8 mouse cellular contexts compared by ENCODE assay signal in the genomic region with DNA sequence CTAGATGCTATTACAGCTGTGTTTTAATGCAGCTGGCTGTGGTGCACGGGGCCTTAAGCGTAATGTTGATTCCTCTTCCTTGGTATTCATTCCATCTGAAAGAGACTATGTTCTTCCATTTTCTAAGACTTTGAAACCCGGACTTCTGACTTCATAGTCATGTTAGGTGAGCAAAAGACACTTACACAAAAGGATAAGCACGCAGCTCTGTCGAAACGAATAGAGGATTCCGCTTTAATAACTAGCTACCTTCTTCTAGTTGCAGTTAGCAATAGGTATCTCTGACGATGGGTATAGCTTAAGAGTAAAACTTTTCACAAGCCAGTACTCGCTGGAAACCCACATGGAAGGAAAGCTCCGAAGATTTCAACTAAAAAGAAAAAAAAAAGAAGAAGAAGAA. TPM values are rescaled to one million over a fixed set of nuclear protein-coding genes. Genes with fewer than 3 reads are reported as not detected.
DNase-seq lines count a peak whose midpoint lies in the region; ATAC-seq and TF ChIP-seq lines count a peak whose summit lies in the region.

No protein-coding gene starts in this region.

- H3K4me3 ChIP-seq in liver, adult 2 months (ENCODE audit: insufficient read depth, low read depth, low read length): no peak overlapping the region
- peak overlapping the region; percentile 77 for H3K4me3 ChIP-seq in embryonic facial prominence, embryonic 15.5 days (replicated peaks)
- peak overlapping the region; percentile 74 for H3K4me3 ChIP-seq in intestine, embryonic 15.5 days (replicated peaks)
- peak overlapping the region; percentile 52 for H3K4me3 ChIP-seq in neural tube, embryonic 12.5 days

- no peak overlapping the region for H3K9ac ChIP-seq in liver, adult 2 months (ENCODE audit: low read depth, low read length)
- H3K9ac ChIP-seq in embryonic facial prominence, embryonic 15.5 days: peak overlapping the region; percentile 87
- peak overlapping the region; percentile 77 for H3K9ac ChIP-seq in intestine, embryonic 15.5 days
- peak overlapping the region; percentile 56; the same call in 1 of the 2 replicates for H3K9ac ChIP-seq in neural tube, embryonic 12.5 days

- no peaks in the 10 kb centered on the region for H3K9me3 ChIP-seq in embryonic facial prominence, embryonic 15.5 days (replicated peaks)
- H3K9me3 ChIP-seq in intestine, embryonic 15.5 days: no peaks in the 10 kb centered on the region
- H3K9me3 ChIP-seq in neural tube, embryonic 12.5 days: no peaks in the 10 kb centered on the region

- no peaks in the 10 kb centered on the region for H3K27me3 ChIP-seq in liver, adult 2 months (ENCODE audit: control insufficient read depth, insufficient read depth, low read length)
- H3K27me3 ChIP-seq in embryonic facial prominence, embryonic 15.5 days: no peaks in the 10 kb centered on the region
- no peaks in the 10 kb centered on the region for H3K27me3 ChIP-seq in intestine, embryonic 15.5 days (replicated peaks)
- H3K27me3 ChIP-seq in neural tube, embryonic 12.5 days (replicated peaks): 0 out of 2 replicates have a peak, but pooled peaks cover 3% of the 10 kb centered on the region

- no peaks in the 10 kb centered on the region for H3K4me1 ChIP-seq in liver, adult 2 months (ENCODE audit: control insufficient read depth, insufficient read depth, low read length)
- peaks cover 43% of the 10 kb centered on the region for H3K4me1 ChIP-seq in embryonic facial prominence, embryonic 15.5 days
- peaks cover 12% of the 10 kb centered on the region for H3K4me1 ChIP-seq in intestine, embryonic 15.5 days (replicated peaks)
- peaks cover 6% of the 10 kb centered on the region for H3K4me1 ChIP-seq in neural tube, embryonic 12.5 days

- no peaks in the 10 kb centered on the region for H3K79me2 ChIP-seq in liver, adult 2 months (ENCODE audit: control insufficient read depth, insufficient read depth, low read length)

- ATAC-seq in embryonic facial prominence, embryonic 15.5 days (ENCODE audit: insufficient number of reproducible peaks, low FRiP score, low TSS enrichment, low read depth): no peak
- no peak for ATAC-seq in intestine, embryonic 15.5 days
- ATAC-seq in neural tube, embryonic 12.5 days (ENCODE audit: low FRiP score, low read depth): no peak

- H3K36me3 ChIP-seq in liver, adult 2 months (ENCODE audit: control insufficient read depth, insufficient read depth, low read length): no peaks in the 10 kb centered on the region
- no peaks in the 10 kb centered on the region for H3K36me3 ChIP-seq in embryonic facial prominence, embryonic 15.5 days
- H3K36me3 ChIP-seq in intestine, embryonic 15.5 days: no peaks in the 10 kb centered on the region; the same call in 1 of the 2 replicates
- no peaks in the 10 kb centered on the region for H3K36me3 ChIP-seq in neural tube, embryonic 12.5 days

- TF ChIP-seq CTCF in liver, adult 2 months (IDR thresholded peaks at IDR 0.05; ENCODE audit: low read depth, low read length): no peak

- no peak overlapping the region for H3K27ac ChIP-seq in liver, adult 2 months (replicated peaks; ENCODE audit: insufficient read depth, low read depth, low read length)
- peak overlapping the region; percentile 97 for H3K27ac ChIP-seq in embryonic facial prominence, embryonic 15.5 days (replicated peaks)
- H3K27ac ChIP-seq in intestine, embryonic 15.5 days: peak overlapping the region; percentile 92
- H3K27ac ChIP-seq in neural tube, embryonic 12.5 days: no peak overlapping the region

- DNase-seq in liver, adult 2 months (ENCODE audit: extremely low read depth, low read depth, low spot score): peak; percentile 5
- no peak for DNase-seq in liver
- DNase-seq in gastrocnemius, adult 8-10 months (ENCODE audit: low spot score in 2 of 2): no peak
- DNase-seq in ovary, postnatal 10 days (ENCODE audit: low spot score): no peak
- DNase-seq in layer of hippocampus, adult 9-11 months: no peak

- 29% methylated on average over 10 of the region's 10 CpGs for WGBS in liver, adult 2 months
- WGBS in embryonic facial prominence, embryonic 15.5 days: 4% methylated on average over 10 of the region's 10 CpGs
- 8% methylated on average over 10 of the region's 10 CpGs for WGBS in intestine, embryonic 15.5 days
- WGBS in neural tube, embryonic 12.5 days: 5% methylated on average over 10 of the region's 10 CpGs

- no peak for TF ChIP-seq POLR2A in liver, adult 2 months (IDR thresholded peaks at IDR 0.05; ENCODE audit: extremely low read depth, insufficient read depth, low read length)

- H3K4me2 ChIP-seq in embryonic facial prominence, embryonic 15.5 days (replicated peaks): peak overlapping the region; percentile 81
- peak overlapping the region; percentile 92 for H3K4me2 ChIP-seq in intestine, embryonic 15.5 days (replicated peaks)
- peak overlapping the region; percentile 95 for H3K4me2 ChIP-seq in neural tube, embryonic 12.5 days (replicated peaks)

RNA-seq across cellular contexts. Expression of a gene that starts 1.5 kb away (rescaled TPM):
- total RNA-seq in liver, adult 2 months (2014; rRNA removed): 0.83 and 0.94 TPM in 2 replicates
- polyA plus RNA-seq in liver, adult 2 months (2012; rRNA removed): 0.63 and 0.89 TPM in 2 replicates
- 90.5 and 91.8 TPM in 2 replicates for polyA plus RNA-seq in embryonic facial prominence, embryonic 15.5 days (2015; fragmentation: Nextera tagmentation; extraction: Ambion mirVana)
- polyA plus RNA-seq in intestine, embryonic 15.5 days (2015; fragmentation: Nextera tagmentation; extraction: Ambion mirVana): 50.0 and 55.9 TPM in 2 replicates
- 37.6 and 37.9 TPM in 2 replicates for polyA plus RNA-seq in neural tube, embryonic 12.5 days (2016; fragmentation: Nextera tagmentation; extraction: Ambion mirVana)
- total RNA-seq in gastrocnemius, adult 8-10 months (2022): 1 to 10 TPM; 4.4 to 9.5 (median 8.5) TPM

Comparison
In these comparisons a context has a peak if more than half of its experiments do, and no peak if none do; other contexts are left out.
1. H3K27ac ChIP-seq: peak in embryonic facial prominence, embryonic 15.5 days (single experiment) and intestine, embryonic 15.5 days (single experiment); none in liver, adult 2 months (single experiment) and neural tube, embryonic 12.5 days (single experiment).
2. RNA of a gene that starts 1.5 kb away (polyA plus RNA-seq): 90.5 to 91.8 TPM in embryonic facial prominence, embryonic 15.5 days, 50.0 to 55.9 TPM in intestine, embryonic 15.5 days and 37.6 to 37.9 TPM in neural tube, embryonic 12.5 days; 0.63 to 0.89 TPM in liver, adult 2 months; every median in the first group is over 10 times any median in the second.
3. Peak in every context shown above with its lines, with median percentiles within 50 percentile points of each other: H3K4me2 ChIP-seq.